Mouse (Mus musculus) limb, embryonic 13.5 days (tissue): Measurements from ENCODE around the gene Tdrd12. TPM values are rescaled to one million over a fixed set of nuclear protein-coding genes. Genes with fewer than 3 reads are reported as not detected.
A peak's percentile ranks its signal among the peaks of the same experiment; 100 is the strongest.
"Not testable (repeated sequence)": the region's sequence is repeated elsewhere in the genome, so short reads cannot be mapped to it uniquely, and the experiment has no call there.

Experiments used
- ATAC-seq: fragments of 200-750 bp; cut with Nextera tagmentation; 2 replicates; pipeline ENCODE4 v1.8.0; 2017; ENCODE audit warnings: low read depth, moderate number of reproducible peaks, moderate TSS enrichment; ENCODE audit not compliant: low FRiP score
- H3K27ac ChIP-seq: fragments of 300-500 bp; sonication (generic); 2 replicates; pipeline ENCODE4 v1.5.1; 2015; ENCODE audit warnings: inconsistent platforms, mild to moderate bottlenecking, moderate library complexity
- H3K27me3 ChIP-seq: fragments of 300-500 bp; sonication (generic); 2 replicates; pipeline ENCODE4 v1.6.1; 2015; ENCODE audit warnings: mild to moderate bottlenecking, inconsistent platforms
- H3K36me3 ChIP-seq: fragments of 300-500 bp; sonication (generic); 2 replicates; pipeline ENCODE4 v1.6.1; 2015; ENCODE audit warnings: inconsistent platforms, mild to moderate bottlenecking, moderate library complexity
- H3K4me1 ChIP-seq: fragments of 300-500 bp; sonication (generic); 2 replicates; pipeline ENCODE4 v1.6.1; 2015; ENCODE audit warnings: inconsistent platforms
- H3K4me2 ChIP-seq: fragments of 300-500 bp; sonication (generic); replicated peaks from 2 replicates; pipeline ENCODE4 v1.6.1; 2015; ENCODE audit warnings: inconsistent platforms, mild to moderate bottlenecking, moderate library complexity
- H3K4me3 ChIP-seq: fragments of 300-500 bp; sonication (generic); 2 replicates; pipeline ENCODE4 v1.5.1; 2015; ENCODE audit warnings: moderate library complexity, mild to moderate bottlenecking, inconsistent platforms
- H3K9ac ChIP-seq: fragments of 300-500 bp; sonication (generic); 2 replicates; pipeline ENCODE4 v1.6.1; 2015; ENCODE audit warnings: mild to moderate bottlenecking, inconsistent platforms
- H3K9me3 ChIP-seq: fragments of 300-500 bp; sonication (generic); 2 replicates; pipeline ENCODE4 v1.6.1; 2016; ENCODE audit warnings: inconsistent platforms
- WGBS: fragments of 180-500 bp; shearing (Covaris S2); methylation state at CpG from one replicate; pipeline ENCODE4 v1.1.7; 2015; 5-methylcytosine and 5-hydroxymethylcytosine counted together
- polyA plus RNA-seq: library from polyadenylated mRNA; unstranded; fragments of >200 nt; fragmentation: Nextera tagmentation; extraction: Ambion mirVana; gene quantifications from 2 replicates; pipeline ENCODE4 v1.2.1, GENCODE M21; 2015

Gene Tdrd12
- polyA plus RNA-seq, 1 experiment from 2014 or later = 0.57 TPM

GRCm38 (mm10) chr7:35565965-35566364, 28.4 kb upstream of the Tdrd12 start:
- H3K9me3 ChIP-seq, H3K4me1 ChIP-seq, H3K36me3 ChIP-seq, H3K4me3 ChIP-seq, H3K27ac ChIP-seq, H3K4me2 ChIP-seq, H3K27me3 ChIP-seq, H3K9ac ChIP-seq, ATAC-seq: not testable (repeated sequence)
- 76% methylated on average over 13 of the region's 13 CpGs for WGBS

- ATAC-seq, H3K27ac ChIP-seq, H3K4me1 ChIP-seq, H3K27me3 ChIP-seq, H3K4me2 ChIP-seq, H3K4me3 ChIP-seq, H3K36me3 ChIP-seq, H3K9me3 ChIP-seq, H3K9ac ChIP-seq: not testable (repeated sequence)
- WGBS = 82% methylated on average over 10 of the region's 10 CpGs
These were observed 27.3 kb upstream of the Tdrd12 start for GRCm38 (mm10) chr7:35564872-35565271.

- 92% methylated on average over 2 of the region's 2 CpGs for WGBS
- Histone ChIP-seq H3K27me3 (no peaks in the 10 kb centered on the region), H3K36me3 (no peaks in the 10 kb centered on the region)
These were observed 26.7 kb upstream of the Tdrd12 start for GRCm38 (mm10) chr7:35564067-35564865.

GRCm38 (mm10) chr7:35563071-35563470, 25.5 kb upstream of the Tdrd12 start:
- H3K4me1 ChIP-seq = 0 out of 2 replicates have a peak, but pooled peaks cover 3% of the 10 kb centered on the region
- H3K27ac ChIP-seq = no peak overlapping the region
- 73% methylated on average over 11 of the region's 11 CpGs for WGBS
- H3K27me3 ChIP-seq = no peaks in the 10 kb centered on the region
- H3K4me3 ChIP-seq = no peak overlapping the region
- H3K9me3 ChIP-seq = no peaks in the 10 kb centered on the region
- no peak overlapping the region for H3K9ac ChIP-seq
- no peak for ATAC-seq
- no peaks in the 10 kb centered on the region for H3K36me3 ChIP-seq
- no peak overlapping the region for H3K4me2 ChIP-seq

More at GRCm38 (mm10) chr7:35564067-35564865, 26.7 kb upstream of the Tdrd12 start:
- Histone ChIP-seq H3K4me2 (no peak overlapping the region), H3K9ac (no peak overlapping the region), H3K27ac (no peak overlapping the region), H3K9me3 (no peaks in the 10 kb centered on the region), H3K4me3 (no peak overlapping the region), H3K4me1 (0 out of 2 replicates have a peak, but pooled peaks cover 3% of the 10 kb centered on the region)
- no peak for ATAC-seq

- WGBS = 94% methylated on average over 3 of the region's 3 CpGs
These were observed 22.3 kb upstream of the Tdrd12 start for GRCm38 (mm10) chr7:35559838-35560237.

GRCm38 (mm10) chr7:35558681-35559080, 21.1 kb upstream of the Tdrd12 start:
- H3K4me2 ChIP-seq = no peak overlapping the region
- no peaks in the 10 kb centered on the region for H3K9me3 ChIP-seq
- no peaks in the 10 kb centered on the region for H3K27me3 ChIP-seq
- H3K4me3 ChIP-seq = no peak overlapping the region
- no peaks in the 10 kb centered on the region for H3K36me3 ChIP-seq
- H3K4me1 ChIP-seq = peaks cover 15% of the 10 kb centered on the region
- no peak overlapping the region for H3K9ac ChIP-seq
- no peak for ATAC-seq
- 44% methylated on average over 2 of the region's 2 CpGs for WGBS
- H3K27ac ChIP-seq = no peak overlapping the region

More at GRCm38 (mm10) chr7:35559838-35560237, 22.3 kb upstream of the Tdrd12 start:
- Histone ChIP-seq H3K9me3 (no peaks in the 10 kb centered on the region), H3K4me2 (no peak overlapping the region), H3K4me1 (peaks cover 10% of the 10 kb centered on the region), H3K4me3 (no peak overlapping the region), H3K9ac (no peak overlapping the region), H3K27ac (no peak overlapping the region), H3K36me3 (no peaks in the 10 kb centered on the region), H3K27me3 (no peaks in the 10 kb centered on the region)
- ATAC-seq = no peak

- Histone ChIP-seq H3K9me3 (no peaks in the 10 kb centered on the region), H3K36me3 (no peaks in the 10 kb centered on the region), H3K4me3 (no peak overlapping the region), H3K4me2 (no peak overlapping the region), H3K27me3 (no peaks in the 10 kb centered on the region), H3K27ac (no peak overlapping the region), H3K4me1 (peaks cover 15% of the 10 kb centered on the region), H3K9ac (no peak overlapping the region)
- no peak for ATAC-seq
- WGBS = 81% methylated on average over 3 of the region's 3 CpGs
These were observed 20.0 kb upstream of the Tdrd12 start for GRCm38 (mm10) chr7:35557577-35557976.

GRCm38 (mm10) chr7:35556905-35557304, 19.4 kb upstream of the Tdrd12 start:
- H3K4me2 ChIP-seq = no peak overlapping the region
- no peak overlapping the region for H3K4me3 ChIP-seq
- peaks cover 15% of the 10 kb centered on the region for H3K4me1 ChIP-seq
- no peaks in the 10 kb centered on the region for H3K36me3 ChIP-seq
- no peak overlapping the region for H3K27ac ChIP-seq
- no peak overlapping the region for H3K9ac ChIP-seq
- no peaks in the 10 kb centered on the region for H3K27me3 ChIP-seq
- ATAC-seq = no peak
- no peaks in the 10 kb centered on the region for H3K9me3 ChIP-seq
- 90% methylated on average over 5 of the region's 5 CpGs for WGBS

GRCm38 (mm10) chr7:35556205-35556603, 18.7 kb upstream of the Tdrd12 start, which contains the start of gene Nudt19:
Gene Nudt19 (minus strand): TSS chr7:35556304.
- Histone ChIP-seq H3K9me3 (no peaks in the 10 kb centered on the region), H3K4me3 (peak within 1 kb of the TSS; percentile 72), H3K36me3 (no peaks in the 10 kb centered on the region), H3K27me3 (no peaks in the 10 kb centered on the region), H3K4me1 (peaks cover 13% of the 10 kb centered on the region), H3K4me2 (peak within 1 kb of the TSS; percentile 91), H3K27ac (peak within 1 kb of the TSS; percentile 92), H3K9ac (peak within 1 kb of the TSS; percentile 92)
- 67% methylated on average over 4 of the region's 4 CpGs for WGBS
- no peak for ATAC-seq

GRCm38 (mm10) chr7:35555224-35556204, 18.0 kb upstream of the Tdrd12 start:
- Histone ChIP-seq H3K27me3 (no peaks in the 10 kb centered on the region), H3K27ac (peak overlapping the region; percentile 92), H3K9ac (peak overlapping the region; percentile 92), H3K9me3 (no peaks in the 10 kb centered on the region), H3K36me3 (peaks cover 3% of the 10 kb centered on the region), H3K4me3 (peak overlapping the region; percentile 72), H3K4me1 (peaks cover 12% of the 10 kb centered on the region), H3K4me2 (peak overlapping the region; percentile 91)
- ATAC-seq = peak; percentile 95
- under 1% methylated on average over 93 of the region's 93 CpGs for WGBS

- Histone ChIP-seq H3K9ac (peak overlapping the region; percentile 92), H3K36me3 (peaks cover 11% of the 10 kb centered on the region), H3K27ac (peak overlapping the region; percentile 92), H3K27me3 (no peaks in the 10 kb centered on the region), H3K4me3 (peak overlapping the region; percentile 72), H3K4me2 (peak overlapping the region; percentile 91), H3K9me3 (no peaks in the 10 kb centered on the region), H3K4me1 (peaks cover 12% of the 10 kb centered on the region)
- ATAC-seq = no peak; the same call in 1 of the 2 replicates
- WGBS = 5% methylated on average over 28 of the region's 28 CpGs
These were observed 17.1 kb upstream of the Tdrd12 start for GRCm38 (mm10) chr7:35554605-35555175.
